Mouse (Mus musculus) embryo, embryonic 11.5 days (tissue): ENCODE measurements at regions not wholly inside any gene's neighbourhood (a gene's known extent, or its start where the extent isn't known, plus 50 kb on each side); places are given as distances from the start of the nearest gene placed in this dataset.
A peak's percentile ranks its signal among the peaks of the same experiment; 100 is the strongest.
"Not testable (repeated sequence)": the region's sequence is repeated elsewhere in the genome, so short reads cannot be mapped to it uniquely, and the experiment has no call there.

Source experiments
- DNase-seq: peaks from one replicate; pipeline ENCODE4 v3.0.0-alpha.2; 2012; ENCODE audit warnings: low read depth, low spot score

- peak; percentile 40 for DNase-seq
These were observed 50.9 kb upstream of the Sec61g start for GRCm38 (mm10) chr11:16559001-16559699.

DNA sequence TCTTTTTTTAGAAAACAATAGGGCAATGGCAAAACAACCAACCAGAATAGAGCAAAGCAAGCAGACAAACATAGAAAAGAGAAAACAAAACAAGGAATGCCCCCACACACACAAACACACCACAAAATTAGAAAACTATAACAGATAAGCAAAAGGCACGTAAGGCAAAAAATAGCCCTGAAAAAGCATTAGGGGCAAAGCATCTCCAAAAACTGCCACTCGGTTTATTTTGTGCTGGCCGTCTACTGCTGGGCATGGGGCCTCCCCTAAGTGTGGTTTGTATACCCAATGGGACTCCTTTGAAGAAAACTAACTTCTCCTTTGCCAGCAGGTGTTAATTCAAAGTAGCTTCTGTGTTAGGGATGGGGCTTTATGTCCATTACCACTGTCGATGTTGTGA, 53.4 kb upstream of the Sec61g start:
- no peak for DNase-seq

- no peak for DNase-seq
These were observed 80.9 kb upstream of the Sec61g start for GRCm38 (mm10) chr11:16589085-16589680.

- no peak for DNase-seq
These were observed 82.3 kb upstream of the Sec61g start for GRCm38 (mm10) chr11:16590541-16590940.

- DNase-seq: peak; percentile 59
These were observed 83.2 kb upstream of the Sec61g start for GRCm38 (mm10) chr11:16591471-16591921.

DNA sequence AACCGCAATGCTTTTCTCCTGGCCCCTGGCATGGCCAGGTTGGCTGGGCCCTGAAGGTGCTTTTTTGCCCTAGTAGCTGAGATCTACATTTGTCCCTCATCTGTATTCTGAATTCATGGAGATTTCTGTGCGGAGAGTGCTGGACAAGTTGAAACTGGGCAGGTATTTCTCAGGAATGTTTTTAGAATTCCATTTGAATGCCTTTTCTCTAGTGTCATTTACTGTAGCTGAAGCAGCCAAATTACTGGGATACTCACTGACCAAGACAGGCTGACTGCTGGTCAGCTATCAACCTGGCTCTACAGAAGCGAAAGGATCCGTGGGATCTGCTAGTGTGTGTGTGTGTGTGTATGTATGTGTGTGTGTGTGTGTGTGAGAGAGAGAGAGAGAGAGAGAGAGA, 83.7 kb upstream of the Sec61g start:
- no peak for DNase-seq

DNA sequence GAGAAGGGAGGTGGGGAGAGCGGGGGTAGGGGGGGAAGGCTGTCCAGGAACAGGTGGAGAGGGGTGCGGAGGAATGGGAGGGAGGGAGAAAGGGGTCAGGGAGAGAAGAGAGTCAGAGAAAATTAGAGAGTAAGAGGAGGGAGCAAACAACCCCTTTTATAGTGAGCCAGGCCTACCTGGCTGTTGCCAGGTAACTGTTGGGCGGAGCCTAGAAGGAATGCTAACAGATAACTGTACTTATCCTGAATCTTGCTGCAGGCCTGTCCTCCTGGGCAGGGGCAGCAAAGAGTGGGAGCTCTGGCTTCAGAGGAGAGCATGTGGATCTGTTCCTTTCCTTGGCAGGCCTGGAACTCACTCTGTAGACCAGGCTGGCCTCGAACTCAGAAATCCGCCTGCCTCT, 84.5 kb upstream of the Sec61g start:
- DNase-seq: no peak

DNA sequence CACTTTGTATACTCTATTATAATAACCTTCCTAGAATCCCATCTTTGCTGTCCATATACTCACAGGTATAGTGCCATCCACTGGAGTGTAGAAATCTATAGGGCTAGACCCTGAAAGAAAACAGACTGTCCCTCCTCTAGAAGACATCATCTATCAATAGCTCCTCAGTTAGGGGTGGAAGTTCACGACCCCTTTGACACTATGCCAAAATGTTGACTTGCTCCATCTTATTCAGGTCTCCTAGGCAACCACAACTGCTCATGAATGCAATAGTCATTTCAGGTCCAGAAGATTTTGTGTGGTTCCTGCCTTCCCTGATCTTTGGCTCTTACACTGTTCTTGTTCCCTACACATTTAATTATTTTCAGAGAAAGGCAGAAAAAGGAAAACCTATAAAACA, 86.5 kb upstream of the Sec61g start:
- DNase-seq: no peak

- no peak for DNase-seq
These were observed 89.0 kb upstream of the Sec61g start for GRCm38 (mm10) chr11:16597038-16597830.

DNA sequence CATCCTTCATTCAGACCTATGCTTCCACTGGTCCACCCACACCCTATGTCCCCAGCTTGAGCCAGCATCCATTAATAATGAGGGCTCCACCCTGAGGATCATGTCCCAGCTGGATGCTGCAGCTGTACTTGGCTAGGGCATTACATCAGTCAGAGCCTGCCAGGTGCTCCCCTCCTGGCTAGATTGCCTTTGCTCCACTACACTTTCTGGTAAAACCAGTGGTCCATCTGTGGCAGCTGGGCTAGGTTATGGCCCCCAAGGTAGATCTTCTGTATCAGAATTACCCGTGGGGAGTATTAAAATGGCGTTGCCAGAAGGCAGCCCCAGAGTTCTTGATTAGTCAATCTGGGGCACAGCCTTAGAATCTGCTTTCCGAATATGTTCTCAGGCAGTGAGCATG, 94.7 kb upstream of the Sec61g start:
- DNase-seq: no peak

DNA sequence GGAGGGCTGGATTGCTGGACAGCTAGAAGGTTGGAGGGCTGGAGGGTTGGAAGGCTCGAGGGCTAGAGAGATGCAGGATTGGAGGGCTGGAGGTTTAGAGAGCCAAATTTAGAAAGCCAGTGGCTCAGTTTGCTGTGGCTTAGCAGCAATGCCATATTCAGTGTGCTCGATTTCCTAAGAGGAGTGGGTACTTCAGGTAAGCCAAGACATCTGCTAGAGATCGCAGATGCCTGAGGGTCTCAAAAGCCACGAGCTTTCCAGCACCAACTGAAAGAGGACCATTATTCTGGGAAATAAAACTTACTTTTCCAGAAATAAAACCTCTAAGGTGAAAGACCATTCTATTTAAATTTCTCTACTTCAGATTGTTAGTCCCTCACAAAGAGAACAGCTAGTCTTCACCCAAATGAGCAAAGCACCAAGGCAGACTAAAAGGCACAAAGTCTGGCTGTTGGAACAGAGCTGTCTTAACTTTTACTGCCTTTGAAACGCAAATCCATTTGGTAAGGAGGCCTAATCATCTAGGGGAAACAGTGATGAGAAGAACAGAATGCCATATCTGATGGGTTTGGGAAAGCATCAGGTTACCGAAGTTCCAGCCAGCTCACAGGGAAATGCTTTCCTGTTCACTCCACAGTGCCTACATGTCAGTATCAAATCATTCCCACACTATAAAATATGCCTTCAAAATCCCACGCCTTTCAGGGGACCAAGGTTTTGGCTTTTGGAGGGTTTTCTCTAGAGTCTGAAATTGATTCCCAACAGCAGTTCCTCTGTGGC, 98.3 kb upstream of the Sec61g start:
- DNase-seq: no peak

- not testable (repeated sequence) for DNase-seq
These were observed 99.7 kb upstream of the Sec61g start for GRCm38 (mm10) chr11:16607900-16608422.

DNA sequence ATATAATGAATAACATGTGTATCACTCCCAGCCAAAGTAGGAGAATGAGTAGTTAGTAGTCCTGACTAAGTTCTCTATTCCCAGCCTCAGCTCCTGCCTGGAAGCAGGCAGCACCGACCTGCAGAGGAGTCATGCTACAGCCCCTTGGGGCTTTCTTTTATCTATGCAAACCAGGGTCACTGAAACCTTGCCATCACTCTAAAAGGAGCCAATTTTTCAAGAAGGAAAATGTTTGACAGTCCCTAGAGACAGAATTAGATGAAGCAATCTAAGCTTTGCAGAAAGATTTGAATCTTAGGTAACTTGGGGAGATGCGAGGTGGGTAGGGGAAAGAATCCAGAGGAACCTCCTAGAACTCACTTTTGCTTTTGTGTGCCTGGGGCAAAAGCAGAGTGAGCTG, 103.5 kb upstream of the Sec61g start:
- DNase-seq: no peak

DNA sequence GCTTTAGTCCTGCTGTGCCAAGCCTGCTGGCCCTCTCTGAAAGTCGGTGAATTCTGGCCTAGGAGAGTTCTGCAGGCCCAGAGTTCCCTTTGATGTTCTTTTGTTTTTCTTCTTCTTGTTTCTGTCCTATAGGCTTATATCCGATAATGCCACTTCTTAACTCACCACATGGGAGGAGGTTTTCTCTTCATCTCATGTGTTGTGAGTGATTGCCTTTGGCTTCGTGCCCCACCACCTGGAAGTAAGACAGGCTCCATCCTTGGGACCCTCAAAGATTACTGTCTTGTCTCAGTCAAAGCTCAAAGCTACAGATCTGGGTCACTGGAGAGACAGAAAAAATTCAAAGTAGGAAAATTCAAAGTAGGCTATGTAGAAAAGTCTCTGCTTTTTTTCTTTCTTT, 104.2 kb upstream of the Sec61g start:
- no peak for DNase-seq

DNA sequence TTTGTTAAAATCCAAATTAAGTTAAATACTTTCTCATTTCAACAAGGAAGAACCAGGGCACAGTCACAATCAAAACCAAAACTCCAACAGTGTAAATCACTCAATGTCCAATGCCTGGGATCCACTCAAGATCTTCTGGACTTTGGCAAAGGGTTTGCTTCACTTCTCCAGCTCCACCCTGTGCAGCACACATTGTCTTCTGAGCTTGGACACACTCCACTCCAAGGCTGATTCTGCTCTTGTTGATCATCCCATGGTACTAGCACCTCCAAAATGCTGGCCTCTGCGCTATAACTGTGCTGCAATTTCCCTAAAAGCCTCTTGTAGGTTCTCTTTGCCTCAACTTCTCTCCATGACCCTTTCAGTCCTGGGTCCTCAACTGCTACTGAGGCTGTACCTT, 111.5 kb upstream of the Sec61g start:
- no peak for DNase-seq

- no peak for DNase-seq
These were observed 115.4 kb upstream of the Sec61g start for GRCm38 (mm10) chr11:16623694-16624093.

- no peak for DNase-seq
These were observed 119.2 kb upstream of the Sec61g start for GRCm38 (mm10) chr11:16627294-16628085.

- DNase-seq: no peak
These were observed 121.3 kb upstream of the Sec61g start for GRCm38 (mm10) chr11:16629410-16630129.

- DNase-seq: not testable (repeated sequence)
These were observed 116.2 kb upstream of the Egfr start for GRCm38 (mm10) chr11:16635796-16636195.

GRCm38 (mm10) chr11:16637679-16638078, 114.3 kb upstream of the Egfr start:
- DNase-seq: no peak
